Mouse (Mus musculus): ENCODE measurements around the gene Faap20.

GRCm38 (mm10) chr4:155279054-155279453 lies 29.5 kb downstream of the Faap20 start:
- TF ChIP-seq CTCF (IDR thresholded peaks at IDR 0.05; ENCODE audit: low read depth) (peak; percentile 56), EP300 (optimal IDR thresholded peaks at IDR 0.05) (no peak)

Data from stomach, postnatal 0 days (tissue).